Mouse (Mus musculus) naive thymus-derived CD4-positive, alpha-beta T cell, adult 5 months (primary cell): ENCODE data around the gene Phlda2. TPM values are rescaled to one million over a fixed set of nuclear protein-coding genes. Genes with fewer than 3 reads are reported as not detected.

Source experiments
- polyA plus RNA-seq: library from polyadenylated mRNA; unstranded; fragments of 100-300 nt; shearing (Covaris generic); gene quantifications from one replicate; pipeline ENCODE4 v1.2.1, GENCODE M21; 2017

Gene Phlda2
- polyA plus RNA-seq, result not detected

DNA sequence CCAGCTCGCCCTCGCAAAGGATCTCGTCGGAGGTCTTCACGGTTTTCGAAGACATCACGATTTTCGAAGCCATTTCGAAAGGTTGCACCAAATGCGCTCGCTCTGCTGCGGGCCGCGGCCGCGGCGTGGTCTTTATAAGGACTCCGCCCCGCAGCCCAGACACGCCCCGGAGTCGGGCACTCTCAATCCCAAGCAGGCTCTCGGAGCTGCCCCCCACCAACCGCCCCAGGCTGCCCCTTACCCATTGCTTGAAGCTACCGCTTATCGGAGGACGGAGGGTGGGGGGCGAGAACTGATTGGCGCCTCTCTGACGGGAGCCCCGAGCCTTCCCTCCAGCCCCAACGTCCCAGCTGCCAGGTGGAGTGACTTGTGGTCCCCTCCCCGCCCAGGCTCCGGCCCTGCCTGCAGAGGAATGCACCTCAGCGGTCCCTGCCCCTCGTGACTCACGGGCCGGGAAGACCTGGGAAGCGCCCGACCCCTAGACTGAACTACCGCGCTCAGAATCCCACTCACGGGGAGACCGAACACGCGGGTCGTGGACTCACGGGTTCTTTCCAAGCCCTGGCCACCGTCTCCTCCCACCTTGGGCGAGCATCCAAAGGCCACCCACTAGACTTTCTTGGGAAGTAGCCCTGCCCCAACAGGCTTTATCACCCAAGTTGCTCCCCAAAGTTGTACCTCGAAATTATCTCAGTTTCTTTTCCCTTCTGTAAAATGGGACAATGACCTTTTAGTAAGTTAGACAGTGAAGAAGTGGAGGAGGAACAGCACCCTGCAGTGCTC lies at the start of gene Phlda2:
Gene Phlda2, minus strand, starts transcription at position 733 of the 783 bp plus-strand sequence.

DNA sequence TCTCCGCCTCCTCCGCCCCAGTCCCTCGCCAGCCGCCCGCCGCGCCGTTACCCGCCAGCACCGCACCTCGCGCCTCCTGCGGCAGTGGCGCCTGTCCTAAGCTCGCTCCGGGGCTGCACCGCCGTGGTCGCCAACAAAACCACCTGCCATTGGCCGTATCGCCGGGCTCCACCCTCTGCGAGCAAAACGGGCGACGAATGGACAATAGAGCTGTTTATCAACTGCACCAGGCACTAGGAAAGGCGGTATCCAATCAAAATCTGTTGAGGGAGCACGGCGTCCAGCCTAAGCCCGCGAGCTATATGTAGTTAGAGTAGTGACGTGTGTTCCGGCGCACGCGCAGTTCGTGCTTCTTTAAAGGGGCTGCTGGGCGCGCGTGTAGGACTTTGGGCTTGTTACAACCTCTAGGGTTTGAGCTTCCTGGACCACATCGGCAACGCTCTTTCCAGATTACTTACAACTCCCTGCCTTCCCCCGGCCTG lies 46.1 kb upstream of the Phlda2 start, which contains the start of gene Nap1l4:
Gene Nap1l4, minus strand, starts transcription at position 131 of the 482 bp plus-strand sequence.

DNA sequence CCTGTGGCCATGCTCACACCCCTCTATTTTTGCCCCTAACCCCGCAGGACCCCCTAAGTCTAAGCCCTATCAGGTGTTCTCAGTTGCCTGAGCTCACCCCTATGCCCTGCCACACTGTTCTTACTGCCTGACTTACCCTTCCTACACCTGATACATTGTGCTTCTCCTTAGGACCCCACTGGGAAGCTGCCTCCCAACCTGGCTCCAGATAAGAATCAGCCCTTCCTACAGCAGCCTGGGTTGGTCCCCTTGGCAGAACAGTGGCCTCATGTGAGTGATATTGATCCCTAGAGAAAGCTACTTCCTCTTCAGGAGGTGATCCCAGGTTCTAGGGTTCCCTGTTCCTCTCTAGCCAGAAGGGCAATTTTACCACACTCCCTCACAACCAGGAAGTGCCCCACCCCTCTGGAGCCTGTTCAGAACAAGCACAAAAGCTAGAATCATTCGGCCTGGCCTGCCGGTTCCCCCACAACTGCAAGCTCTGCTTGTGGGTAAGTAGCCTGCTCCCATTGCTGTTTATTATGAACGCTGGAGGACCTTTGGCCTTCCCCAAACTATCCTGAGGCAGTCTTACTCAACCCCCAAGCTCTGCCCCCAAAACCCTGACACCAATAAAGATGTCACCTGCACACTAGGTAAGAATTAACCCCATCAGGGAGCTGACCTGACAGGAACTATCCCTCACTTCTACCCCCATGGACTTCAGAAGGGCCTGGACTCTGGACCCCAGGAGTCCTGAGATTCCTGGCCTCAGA lies 29.4 kb downstream of the Phlda2 start, which contains the start of gene Slc22a18:
Gene Slc22a18, plus strand, starts transcription at position 390 of the 755 bp plus-strand sequence.

DNA sequence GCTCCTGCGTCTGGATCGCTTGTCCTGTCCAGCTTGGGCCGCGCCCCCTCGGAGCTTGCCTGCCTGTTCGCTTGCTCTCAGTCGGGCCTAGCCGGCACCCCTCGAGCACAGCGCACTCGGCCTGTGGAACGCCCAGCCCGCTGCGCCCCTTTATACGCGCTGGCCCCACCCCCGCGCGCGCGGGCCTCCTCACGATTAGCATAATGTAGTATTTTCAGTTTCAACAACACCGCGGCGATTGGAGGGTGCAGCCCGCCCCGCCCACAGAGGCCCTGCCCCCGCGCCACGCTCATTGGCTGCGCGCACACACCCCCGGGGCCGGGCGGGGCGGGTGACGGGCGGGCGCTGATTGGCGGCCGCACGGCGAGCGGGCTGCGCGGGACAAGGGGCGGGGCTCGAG lies 42.1 kb downstream of the Phlda2 start, which contains the start of gene Cdkn1c:
Gene Cdkn1c, minus strand, starts transcription at position 177 of the 400 bp plus-strand sequence.

Other genes starting within 250 kb of the Phlda2 start
- gene Cdkn1c, start 42.1 kb downstream of the Phlda2 start, polyA plus RNA-seq, result 8.0 TPM
- gene Slc22a18, start 29.4 kb downstream of the Phlda2 start, polyA plus RNA-seq, result not detected
- gene Nap1l4, start 46.0 kb upstream of the Phlda2 start, polyA plus RNA-seq, result 363 TPM
- 55.5 TPM for gene Cars, start 96.9 kb upstream of the Phlda2 start, polyA plus RNA-seq
- 38.9 TPM for gene Tnfrsf26, start 125.6 kb upstream of the Phlda2 start, polyA plus RNA-seq
- 15.9 TPM for gene Tnfrsf22, start 146.5 kb upstream of the Phlda2 start, polyA plus RNA-seq
- gene Tnfrsf23, start 182.7 kb upstream of the Phlda2 start, polyA plus RNA-seq, result 9.6 TPM